Mouse (Mus musculus): ENCODE results near the gene Eri3.

Eri3 gene

GRCm38 (mm10) chr4:117550140-117550851, at the start of gene Eri3:
Gene Eri3, plus strand, starts transcription at chr4:117550365.
- peak; percentile 97 for DNase-seq (ENCODE audit: low read depth, low spot score)

DNA sequence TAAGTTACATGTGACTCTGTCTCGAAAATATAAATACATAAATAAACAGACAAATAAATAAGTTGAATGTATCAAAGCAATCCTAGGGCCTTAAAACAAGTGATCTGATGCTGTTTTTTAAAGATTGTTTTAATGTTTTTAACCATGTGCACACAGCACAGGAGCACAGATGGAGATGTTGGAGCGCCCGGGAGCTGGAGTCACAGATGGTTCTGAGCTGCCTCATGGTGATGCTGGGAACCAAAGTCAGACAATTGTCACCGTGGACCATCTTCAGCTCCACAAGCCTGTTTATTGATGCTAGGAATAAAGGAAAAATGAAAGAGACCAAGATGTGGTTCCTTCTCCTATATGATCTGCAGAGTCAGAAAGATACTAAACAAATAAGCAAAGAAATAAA, 31.9 kb upstream of the Eri3 start:
- no peak for DNase-seq (ENCODE audit: low read depth, low spot score)

DNA sequence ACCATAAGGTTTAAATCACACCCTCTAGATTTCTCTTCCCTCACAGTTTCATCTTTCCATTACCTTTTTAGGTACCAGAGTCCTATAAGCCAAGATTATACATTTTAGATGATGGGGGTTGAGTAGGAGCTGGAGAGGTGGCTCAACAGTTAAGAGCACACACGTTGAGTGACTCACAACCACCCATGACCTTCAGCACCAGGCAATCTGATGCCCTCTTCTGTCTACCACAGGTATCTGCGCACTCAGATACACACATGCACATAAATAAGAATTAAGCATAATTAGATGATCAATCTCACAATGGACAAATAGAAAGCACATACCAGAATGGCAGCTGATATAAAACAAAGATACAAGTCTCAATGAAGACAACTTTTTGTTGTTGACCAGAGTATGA, 28.8 kb upstream of the Eri3 start:
- no peak for DNase-seq (ENCODE audit: low read depth, low spot score)

DNA sequence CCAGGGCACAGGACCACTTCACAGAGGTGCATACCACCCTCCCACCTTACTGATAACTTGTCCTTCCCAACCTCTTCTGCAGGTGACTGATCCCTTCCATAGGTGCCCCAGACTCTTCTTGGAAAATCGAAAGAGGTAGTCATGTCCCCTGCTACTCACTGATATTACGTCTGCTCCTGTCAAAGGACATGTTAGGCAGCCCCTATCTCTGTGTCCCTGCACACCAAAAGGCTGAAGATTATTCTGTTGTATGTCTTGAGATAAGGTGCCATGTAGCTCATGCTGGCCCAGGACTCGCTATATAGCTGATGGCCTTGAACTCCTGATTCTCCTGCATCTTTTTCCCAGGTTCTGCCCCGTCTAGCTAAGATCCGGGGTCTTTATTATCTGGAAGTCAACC, 24.2 kb upstream of the Eri3 start:
- DNase-seq (ENCODE audit: low read depth, low spot score): no peak

DNA sequence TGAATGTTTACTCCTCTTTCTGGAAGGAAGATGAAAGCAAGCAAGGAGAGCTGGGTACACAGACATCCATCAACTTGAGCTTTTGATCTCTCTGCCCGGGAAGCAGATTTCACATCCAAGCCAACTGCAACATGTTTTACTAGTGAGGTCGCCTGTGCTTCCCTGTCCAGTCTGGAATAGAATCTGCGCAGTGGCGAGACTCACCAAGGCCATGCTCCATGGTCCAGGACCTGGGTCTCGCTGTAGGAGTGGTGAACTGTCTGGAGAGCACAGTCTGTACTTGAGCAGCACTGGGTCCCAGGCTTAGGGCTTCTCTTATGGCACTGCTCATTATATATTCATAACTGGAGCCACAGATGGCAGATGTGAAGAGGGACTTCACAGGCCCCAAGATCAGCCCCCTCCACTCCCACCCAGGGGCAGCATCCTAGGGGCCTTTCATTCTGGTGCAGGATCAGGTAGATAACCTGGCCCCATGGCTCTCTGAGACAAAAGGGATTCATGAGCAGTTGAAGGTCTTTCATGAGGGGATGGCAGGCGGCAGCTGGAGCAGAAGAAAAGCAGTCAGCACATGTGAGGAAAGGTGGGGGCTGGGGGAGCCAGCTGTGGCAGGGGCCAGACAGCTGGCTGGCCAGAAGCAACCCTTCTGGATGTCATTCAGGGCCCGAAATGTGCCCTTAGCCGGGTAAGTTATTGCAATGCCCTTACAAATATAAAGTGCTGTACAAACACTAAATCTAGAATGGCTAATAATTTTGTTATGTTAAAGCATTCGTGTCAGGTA, 22.9 kb upstream of the Eri3 start:
- DNase-seq (ENCODE audit: low read depth, low spot score): no peak

DNA sequence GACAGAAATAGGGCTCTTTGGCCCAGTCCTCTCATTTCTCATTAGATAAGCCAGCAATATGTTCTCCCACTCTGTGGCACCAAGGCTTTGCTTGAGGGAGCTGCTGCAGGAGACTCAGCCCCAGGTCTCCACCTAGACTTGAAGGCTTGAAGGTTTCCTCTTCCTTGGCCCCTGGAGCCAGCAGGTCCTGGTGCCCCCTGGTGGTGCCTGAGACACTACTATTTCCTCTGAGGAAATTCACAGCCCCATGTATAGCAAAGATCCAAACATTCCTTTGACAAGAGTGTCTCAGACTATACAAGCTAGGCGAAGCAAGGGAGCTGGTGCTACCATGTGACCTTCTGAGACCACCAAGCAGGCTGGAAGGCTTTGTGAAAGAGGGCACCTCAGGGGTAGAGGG, 22.2 kb upstream of the Eri3 start:
- DNase-seq (ENCODE audit: low read depth, low spot score): peak; percentile 59

GRCm38 (mm10) chr4:117529843-117530242, 20.3 kb upstream of the Eri3 start:
- DNase-seq (ENCODE audit: low read depth, low spot score): no peak

GRCm38 (mm10) chr4:117535496-117536200, 14.5 kb upstream of the Eri3 start:
- no peak for DNase-seq (ENCODE audit: low read depth, low spot score)

DNA sequence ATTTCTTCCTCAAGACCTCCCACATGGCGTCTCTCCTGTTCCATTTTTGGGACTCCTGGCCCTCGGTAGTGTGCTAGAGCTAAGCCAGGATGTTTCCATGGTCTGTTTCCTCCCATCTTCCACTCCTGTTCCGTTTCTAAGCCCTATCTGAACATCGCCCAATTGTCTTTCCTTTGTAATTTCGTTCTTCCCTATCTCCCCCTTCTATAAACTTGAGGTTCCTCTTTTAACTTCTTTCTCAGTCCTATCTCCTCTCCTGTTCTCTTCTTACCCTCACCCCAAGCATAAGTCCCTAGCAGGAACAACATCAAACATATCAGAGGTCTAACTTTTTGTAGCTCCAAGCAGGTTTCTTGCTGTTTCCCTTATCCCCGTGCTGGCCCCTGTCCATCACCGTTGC, 13.2 kb upstream of the Eri3 start:
- DNase-seq (ENCODE audit: low read depth, low spot score): no peak

- no peak for DNase-seq (ENCODE audit: low read depth, low spot score)
Measured at GRCm38 (mm10) chr4:117539329-117539980, 10.7 kb upstream of the Eri3 start.

DNA sequence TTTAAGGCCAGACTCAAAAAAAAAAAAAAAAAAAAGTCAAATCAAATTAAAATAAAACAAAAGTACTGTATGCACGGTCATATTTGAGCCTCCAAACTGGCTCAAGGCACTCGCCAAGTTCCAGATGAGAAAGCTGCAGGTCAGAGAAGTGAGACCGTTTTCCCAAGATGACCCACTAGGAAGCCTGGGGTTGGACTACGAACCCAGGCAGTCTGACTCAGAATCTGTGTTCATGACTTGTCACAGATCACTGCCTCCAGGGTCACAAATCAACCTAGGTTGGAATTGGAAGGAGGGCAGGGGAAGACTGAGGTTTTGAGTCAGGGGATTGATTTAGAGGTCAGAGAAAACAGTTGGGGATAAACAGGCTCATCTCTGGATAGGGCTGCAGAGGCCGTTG, 9.6 kb upstream of the Eri3 start:
- DNase-seq (ENCODE audit: low read depth, low spot score): no peak

- DNase-seq (ENCODE audit: low read depth, low spot score): no peak
Measured at GRCm38 (mm10) chr4:117545448-117545847, 4.7 kb upstream of the Eri3 start.

DNA sequence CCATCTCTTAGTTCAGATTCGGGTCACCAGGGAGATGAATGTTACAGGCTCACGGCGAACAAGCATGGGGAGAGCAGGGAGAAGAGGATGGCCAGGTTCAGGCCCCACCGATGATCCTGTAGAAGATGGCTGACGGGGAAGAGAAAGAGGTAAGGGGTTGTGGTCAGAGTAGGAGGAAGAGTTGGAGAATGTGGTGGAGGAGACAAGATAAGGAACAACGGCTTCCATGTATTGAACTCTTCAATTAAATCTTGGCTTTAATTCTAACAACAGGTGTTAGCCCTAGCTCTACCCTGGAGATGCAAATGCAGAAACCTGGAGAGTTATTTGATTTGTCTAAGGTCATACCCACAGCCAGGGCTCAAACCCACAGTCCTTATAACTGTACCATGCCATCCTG, 3.5 kb upstream of the Eri3 start:
- no peak for DNase-seq (ENCODE audit: low read depth, low spot score)

DNA sequence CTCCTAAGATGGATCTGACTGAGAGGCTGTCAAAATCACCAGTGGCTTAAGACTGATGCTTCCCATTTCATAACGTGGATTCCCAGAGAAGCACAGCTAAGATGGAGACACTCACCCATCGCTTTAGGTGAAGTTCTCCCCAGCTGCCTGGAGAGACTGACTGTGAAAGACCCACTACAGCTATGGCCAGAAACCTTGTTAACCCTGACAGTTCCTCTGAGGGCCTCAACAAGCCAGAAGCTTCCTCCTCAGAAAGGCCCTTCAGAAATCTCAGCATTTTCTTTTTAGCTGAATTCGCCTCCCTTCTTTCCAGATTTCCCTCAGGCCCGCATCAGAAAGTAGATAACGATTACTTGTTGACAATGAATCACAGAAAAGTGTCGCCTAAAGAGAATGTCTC, 589 bp upstream of the Eri3 start:
- DNase-seq (ENCODE audit: low read depth, low spot score): no peak

DNA sequence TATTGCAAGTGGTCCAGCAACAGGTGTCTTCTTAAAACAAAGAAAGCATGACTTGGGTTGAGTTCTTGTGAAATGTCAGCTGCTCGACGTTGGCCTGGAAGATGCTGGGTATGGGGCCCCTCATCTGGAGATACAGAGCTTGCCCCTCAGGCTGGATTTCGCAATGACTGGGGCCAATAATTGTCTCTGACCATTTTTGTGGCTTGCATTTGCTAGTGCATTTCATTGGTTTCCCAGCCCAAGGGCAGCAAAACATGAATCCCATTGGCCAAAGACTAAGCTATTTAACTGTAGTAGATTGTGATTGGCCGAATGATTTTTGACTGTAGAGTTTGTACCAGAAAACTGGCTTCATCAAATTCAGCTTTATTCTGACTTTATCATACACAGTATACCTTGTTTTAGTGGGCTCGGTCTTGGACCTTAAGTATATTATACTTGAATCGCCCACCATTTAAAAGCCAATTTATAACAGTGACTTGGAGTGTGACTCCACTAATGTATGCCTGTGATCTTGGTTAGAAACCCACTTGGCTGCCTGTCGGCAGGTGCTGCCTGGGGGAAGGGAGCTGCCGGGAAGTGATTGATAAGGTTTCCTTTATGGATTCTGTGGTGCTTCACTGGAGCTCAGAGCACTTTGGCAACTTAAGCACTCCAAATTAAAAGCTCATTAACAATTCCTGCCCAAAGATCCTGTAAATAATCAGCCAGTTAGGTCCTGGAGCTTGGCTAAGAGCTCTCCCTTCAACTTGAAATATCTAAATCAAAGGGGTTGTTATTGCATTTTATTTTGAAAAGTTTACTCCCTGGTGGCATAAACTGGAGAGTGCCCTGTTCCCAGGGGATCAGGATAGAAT, 1.2 kb downstream of the Eri3 start:
- DNase-seq (ENCODE audit: low read depth, low spot score): no peak

GRCm38 (mm10) chr4:117555495-117555894, 5.3 kb downstream of the Eri3 start:
- DNase-seq (ENCODE audit: low read depth, low spot score): no peak

DNA sequence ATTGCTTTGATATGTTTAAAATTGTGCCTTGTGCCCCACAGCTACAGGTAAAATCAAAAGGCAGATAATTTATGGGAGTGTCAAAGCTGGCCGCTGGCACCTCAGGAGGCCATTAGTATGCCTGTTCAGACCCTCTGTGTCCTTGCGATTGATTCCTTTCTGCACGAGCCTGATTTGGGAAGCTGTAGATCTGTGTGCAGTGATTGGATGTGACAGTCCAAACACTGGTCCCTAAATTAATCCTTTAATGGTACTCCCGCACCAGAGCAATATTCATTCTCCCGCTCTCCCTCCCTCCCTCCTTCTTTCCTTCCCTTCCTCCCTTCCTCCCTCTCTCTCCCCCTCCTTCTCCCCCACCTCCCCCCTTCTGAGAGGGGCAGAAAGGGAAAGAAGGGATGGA, 6.2 kb downstream of the Eri3 start:
- DNase-seq (ENCODE audit: low read depth, low spot score): no peak

GRCm38 (mm10) chr4:117557068-117557645, 7.0 kb downstream of the Eri3 start:
- no peak for DNase-seq (ENCODE audit: low read depth, low spot score)

- DNase-seq (ENCODE audit: low read depth, low spot score): no peak
Measured at GRCm38 (mm10) chr4:117563967-117564366, 13.8 kb downstream of the Eri3 start.

DNA sequence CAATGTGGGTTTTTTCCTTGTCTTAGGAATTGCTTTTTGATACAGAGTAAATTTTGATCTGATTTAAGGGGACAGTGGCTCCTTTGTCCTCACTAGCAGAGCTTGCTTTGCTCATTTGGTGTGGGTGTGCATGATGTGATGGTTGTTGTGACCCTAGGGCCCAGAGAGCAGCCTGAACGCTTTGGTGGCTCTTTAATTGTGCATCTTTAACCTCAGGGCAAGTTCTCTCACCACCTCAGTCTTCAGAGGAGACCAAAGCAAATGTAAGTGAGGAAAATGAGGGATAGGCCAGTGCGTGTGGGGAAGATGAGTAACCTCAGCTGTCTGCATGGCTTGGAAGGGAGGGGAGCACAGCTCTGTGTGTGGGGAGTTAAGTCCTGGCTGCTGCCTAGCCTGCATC, 18.7 kb downstream of the Eri3 start:
- no peak for DNase-seq (ENCODE audit: low read depth, low spot score)

- DNase-seq (ENCODE audit: low read depth, low spot score): no peak
Measured at GRCm38 (mm10) chr4:117570964-117571363, 20.8 kb downstream of the Eri3 start.

Data from forelimb bud, embryonic 11.5 days (tissue).